Mouse (Mus musculus) G1E (cell line): ENCODE data around the gene Pgc.

Experiments
- CTCF ChIP-seq: IDR thresholded peaks from 2 replicates; pipeline ENCODE4 v1.5.1; 2012; ENCODE audit warnings: low read depth, low read length, inconsistent platforms, mixed read lengths
- TAL1 ChIP-seq: conservative IDR thresholded peaks from 2 replicates; pipeline ENCODE4 v1.6.1; 2012; ENCODE audit warnings: low read depth, low read length, inconsistent platforms, mixed read lengths

- no peak for TF ChIP-seq CTCF
- TF ChIP-seq TAL1: no peak
Measured at GRCm38 (mm10) chr17:47730633-47731575, 4.3 kb downstream of the Pgc start.
